ENCODE assay signal across 8 mouse cellular contexts in the genomic region with DNA sequence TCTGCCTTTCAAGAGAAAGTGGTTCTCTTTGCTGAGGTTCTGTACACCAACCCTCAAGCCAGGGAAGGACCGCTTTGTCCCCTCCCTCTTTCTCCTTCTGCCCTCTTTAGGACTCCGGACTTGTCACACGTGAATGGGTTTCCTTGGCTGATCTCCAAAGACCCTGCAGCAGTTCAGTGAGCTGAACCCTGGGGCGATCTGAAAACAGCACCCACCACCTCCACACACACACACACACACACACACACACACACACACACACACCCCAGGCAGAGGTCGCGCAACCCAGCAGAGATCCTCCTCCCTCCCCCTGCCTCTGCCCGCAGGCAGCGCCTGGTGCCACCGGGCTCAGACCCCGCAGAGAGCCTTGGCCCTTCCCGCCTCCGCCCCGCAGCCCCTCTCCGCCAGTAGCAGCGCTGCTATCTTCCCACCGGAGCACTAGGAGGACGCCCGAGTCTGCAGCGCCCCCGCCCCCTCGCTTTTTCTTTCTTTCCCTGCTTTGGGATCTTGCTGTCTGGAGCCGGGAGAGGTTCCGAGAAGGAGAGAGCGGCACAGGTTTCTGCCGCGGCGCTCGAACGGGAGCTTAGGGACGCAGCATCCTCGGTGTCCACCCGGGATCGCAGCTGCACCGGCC. TPM values are rescaled to one million over a fixed set of nuclear protein-coding genes. Genes with fewer than 3 reads are reported as not detected.
DNase-seq lines count a peak whose midpoint lies in the region.

B3gat2 (plus strand) TSS at position 252 of the 634 bp plus-strand sequence.

- peaks cover 26% of the 10 kb centered on the region for H3K4me1 ChIP-seq in midbrain, embryonic 10.5 days

- H3K27ac ChIP-seq in midbrain, embryonic 10.5 days (replicated peaks) = peak within 1 kb of the TSS; percentile 63

- H3K4me3 ChIP-seq in midbrain, embryonic 10.5 days = peak within 1 kb of the TSS; percentile 74

- H3K27me3 ChIP-seq in midbrain, embryonic 10.5 days (ENCODE audit: low read depth, poor library complexity, severe bottlenecking) = peaks cover 69% of the 10 kb centered on the region

- peak; percentile 25 for DNase-seq in ovary, postnatal 36 days (ENCODE audit: low spot score)
- no peak for DNase-seq in ovary, adult 18-20 months (ENCODE audit: low spot score)
- peak; percentile 73 for DNase-seq in embryo, embryonic 10.5 days (ENCODE audit: low spot score)
- peak; percentile 9 for DNase-seq in heart, postnatal 4 days
- peak; percentile 20 for DNase-seq in layer of hippocampus, adult 9-11 months
- no peak for DNase-seq in midbrain, embryonic 10.5 days (ENCODE audit: low spot score)
- DNase-seq in testis, postnatal 10 days (ENCODE audit: low spot score) = peak; percentile 50
- DNase-seq in gastrocnemius, postnatal 25 days = no peak

- H3K9me3 ChIP-seq in midbrain, embryonic 10.5 days (replicated peaks) = no peaks in the 10 kb centered on the region

- H3K36me3 ChIP-seq in midbrain, embryonic 10.5 days = no peaks in the 10 kb centered on the region

- under 1% methylated on average over 31 of the region's 34 CpGs for WGBS in midbrain, embryonic 10.5 days

RNA-seq across cellular contexts. Expression of gene B3gat2, which starts in this region (rescaled TPM):
- total RNA-seq in heart, postnatal 4 days (2021) = not detected
- 1.1 TPM in 2 replicates for polyA plus RNA-seq in midbrain, embryonic 10.5 days (2016; fragmentation: Nextera tagmentation; extraction: Ambion mirVana)
- not detected for total RNA-seq in gastrocnemius, postnatal 25 days (2021)

Comparison
In these comparisons a context has a peak if more than half of its experiments do, and no peak if none do; other contexts are left out.
1. DNase-seq: peak in ovary, postnatal 36 days (single experiment), embryo, embryonic 10.5 days (single experiment), layer of hippocampus, adult 9-11 months (single experiment) and testis, postnatal 10 days (single experiment); none in ovary, adult 18-20 months (single experiment), midbrain, embryonic 10.5 days (single experiment) and gastrocnemius, postnatal 25 days (single experiment).
2. Peak in DNase-seq in heart, postnatal 4 days; RNA of the gene not detected or under 1 TPM.